Mouse (Mus musculus): ENCODE data around the gene Proser3. TPM values are rescaled to one million over a fixed set of nuclear protein-coding genes. Genes with fewer than 3 reads are reported as not detected.
"Not testable (repeated sequence)": the region's sequence is repeated elsewhere in the genome, so short reads cannot be mapped to it uniquely, and the experiment has no call there.

Proser3 gene
- total RNA-seq, 2 experiments from 2014 or later = 3.3 to 8.2 TPM

GRCm38 (mm10) chr7:30508061-30508460, 44.0 kb downstream of the Proser3 start:
- intact Hi-C loops (cut with DNase I) = no loop called here
- DNase-seq = no peak

GRCm38 (mm10) chr7:30501159-30501558, 50.9 kb downstream of the Proser3 start:
- intact Hi-C loops (cut with DNase I); DNase-seq: not testable (repeated sequence)

GRCm38 (mm10) chr7:30495506-30496042, 56.5 kb downstream of the Proser3 start:
- DNase-seq; intact Hi-C loops (cut with DNase I): not testable (repeated sequence)

GRCm38 (mm10) chr7:30493401-30493931, 58.6 kb downstream of the Proser3 start, which contains the start of gene Prodh2:
Gene Prodh2 (plus strand): TSS chr7:30493622.
- intact Hi-C loops (cut with DNase I) = loop anchor here (2.0 to 5.0 kb wide), 2 partner anchors 51 to 121 kb away; no protein-coding TSS in a partner anchor
- no peak for DNase-seq

- intact Hi-C loops (cut with DNase I) = loop anchor here (2.0 to 5.0 kb wide), 2 partner anchors 50 to 120 kb away; no protein-coding TSS in a partner anchor
- peak; percentile 66 to 77 for DNase-seq
Observed at GRCm38 (mm10) chr7:30492765-30493164, 59.3 kb downstream of the Proser3 start.

GRCm38 (mm10) chr7:30490957-30491307, 61.2 kb downstream of the Proser3 start:
- intact Hi-C loops (cut with DNase I) = loop anchor here (5.0 kb wide), 1 partner anchor 49 kb away; no protein-coding TSS in a partner anchor
- DNase-seq = no peak

- no peak for DNase-seq
- intact Hi-C loops (cut with DNase I) = loop anchor here (5.0 kb wide), 1 partner anchor 48 kb away; no protein-coding TSS in a partner anchor
Observed at GRCm38 (mm10) chr7:30490251-30490956, 61.7 kb downstream of the Proser3 start.

Small RNA genes lying within 50 kb of the gene (microRNA-seq; reads per million reads assigned to microRNA genes)
- gene Gm38670 (1.1 to 1.5 reads per million in 2 experiments), gene Mir3569 (0 to 1.5 reads per million in 2 experiments)

Other genes with a start within 250 kb of the Proser3 start
- 10 to 100 TPM; 18.3 to 18.4 TPM for gene Alkbh6, start 243.6 kb downstream of the Proser3 start, total RNA-seq (2021)
- 1 to 10 TPM in 1 of 2 experiments, not detected in 1; 1.9 TPM for gene Syne4, start 237.5 kb downstream of the Proser3 start, total RNA-seq (2021)
- under 1 TPM; 0.48 to 0.72 TPM for gene E130208F15Rik, start 230.6 kb downstream of the Proser3 start, total RNA-seq (2021)
- 1 to 10 TPM; 6.9 to 7.3 TPM for gene Sdhaf1, start 228.4 kb downstream of the Proser3 start, total RNA-seq (2021)
- gene Lrfn3, start 189.5 kb downstream of the Proser3 start, total RNA-seq (2021) = 1 to 10 TPM; 2.9 to 3.2 TPM
- 1 to 10 TPM; 2.9 to 5.7 TPM for gene Tyrobp, start 138.5 kb downstream of the Proser3 start, total RNA-seq (2021)
- under 1 TPM in 1 of 2 experiments, not detected in 1; 0.86 TPM for gene Hcst, start 132.4 kb downstream of the Proser3 start, total RNA-seq (2021)
- under 1 TPM; 0.12 to 0.20 TPM for gene Nfkbid, start 130.6 kb downstream of the Proser3 start, total RNA-seq (2021)
- 1 to 10 TPM in 1 of 2 experiments, under 1 TPM in 1; 0.62 to 1.0 TPM for gene Aplp1, start 106.8 kb downstream of the Proser3 start, total RNA-seq (2021)
- gene Kirrel2, start 94.6 kb downstream of the Proser3 start, total RNA-seq (2021) = not detected
- not detected for gene Nphs1, start 94.0 kb downstream of the Proser3 start, total RNA-seq (2021)
- not detected for gene Prodh2, start 58.7 kb downstream of the Proser3 start, total RNA-seq (2021)
- gene Arhgap33, start 17.2 kb downstream of the Proser3 start, total RNA-seq (2021) = 1 to 10 TPM in 1 of 2 experiments, under 1 TPM in 1; 0.49 to 1.0 TPM
- gene Hspb6, start 121 bp downstream of the Proser3 start, total RNA-seq (2021) = 1,000 to 10,000 TPM; 1,132 to 1,502 TPM
- gene Lin37, start 7.5 kb upstream of the Proser3 start, total RNA-seq (2021) = 10 to 100 TPM in 1 of 2 experiments, 1 to 10 TPM in 1; 9.6 to 12.4 TPM
- gene U2af1l4, start 11.0 kb upstream of the Proser3 start, total RNA-seq (2021) = 10 to 100 TPM; 51.8 to 52.3 TPM
- gene Gm49396, start 11.0 kb upstream of the Proser3 start, total RNA-seq (2021) = 1 to 10 TPM; 1.8 TPM
- 10 to 100 TPM; 95.1 to 99.1 TPM for gene Psenen, start 11.3 kb upstream of the Proser3 start, total RNA-seq (2021)
- gene Igflr1, start 13.1 kb upstream of the Proser3 start, total RNA-seq (2021) = under 1 TPM in 1 of 2 experiments, not detected in 1; 0.38 TPM
- gene Kmt2b, start 36.4 kb upstream of the Proser3 start, total RNA-seq (2021) = 10 to 100 TPM; 13.4 to 16.0 TPM
- gene Zbtb32, start 46.6 kb upstream of the Proser3 start, total RNA-seq (2021) = not detected
- not detected for gene Upk1a, start 60.5 kb upstream of the Proser3 start, total RNA-seq (2021)
- gene Cox6b1, start 73.9 kb upstream of the Proser3 start, total RNA-seq (2021) = 1,000 to 10,000 TPM; 1,738 to 1,902 TPM
- not detected for gene Etv2, start 83.6 kb upstream of the Proser3 start, total RNA-seq (2021)
- gene Rbm42, start 98.0 kb upstream of the Proser3 start, total RNA-seq (2021) = 10 to 100 TPM; 35.7 to 38.1 TPM
- 1 to 10 TPM; 2.9 to 3.2 TPM for gene Haus5, start 112.7 kb upstream of the Proser3 start, total RNA-seq (2021)
- 1 to 10 TPM; 2.5 to 2.7 TPM for gene Pmis2, start 119.3 kb upstream of the Proser3 start, total RNA-seq (2021)
- not detected for gene 2200002J24Rik, start 146.6 kb upstream of the Proser3 start, total RNA-seq (2021)
- gene Atp4a, start 159.9 kb upstream of the Proser3 start, total RNA-seq (2021) = under 1 TPM; 0.27 to 0.28 TPM
- gene Tmem147, start 177.2 kb upstream of the Proser3 start, total RNA-seq (2021) = 100 to 1,000 TPM; 251 to 273 TPM
- not detected for gene Gapdhs, start 191.4 kb upstream of the Proser3 start, total RNA-seq (2021)
- 1 to 10 TPM; 1.7 to 3.9 TPM for gene Sbsn, start 199.2 kb upstream of the Proser3 start, total RNA-seq (2021)
- under 1 TPM in 1 of 2 experiments, not detected in 1; 0.56 TPM for gene Dmkn, start 211.5 kb upstream of the Proser3 start, total RNA-seq (2021)
- gene Krtdap, start 235.6 kb upstream of the Proser3 start, total RNA-seq (2021) = not detected